Mouse (Mus musculus): Measurements from ENCODE around the gene Aox1.

DNA sequence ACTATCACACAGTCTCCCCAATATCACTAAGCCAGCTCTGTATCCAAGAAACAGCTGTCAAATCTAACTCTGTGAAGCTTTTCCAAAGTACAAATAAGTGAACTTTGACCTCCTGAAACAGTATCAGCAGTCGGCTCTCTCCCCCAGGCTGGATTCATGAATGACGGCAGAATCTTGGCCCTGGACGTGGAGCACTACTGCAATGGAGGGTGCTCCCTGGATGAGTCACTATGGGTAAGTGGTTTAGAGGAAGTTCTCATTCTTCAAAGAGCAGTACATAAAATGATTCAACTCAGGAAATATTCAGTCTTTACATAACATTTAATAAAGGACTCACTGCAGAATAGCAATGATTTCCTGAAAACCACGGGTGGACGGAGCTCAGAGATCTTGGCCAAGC is 51.6 kb downstream of the Aox1 start:
- TF ChIP-seq CTCF (IDR thresholded peaks at IDR 0.05; ENCODE audit: low read depth) (no peak), EP300 (optimal IDR thresholded peaks at IDR 0.05) (no peak)

All from stomach, postnatal 0 days (tissue).